Mouse (Mus musculus) embryonic facial prominence, embryonic 15.5 days (tissue): ENCODE results near the gene Synpo2. TPM values are rescaled to one million over a fixed set of nuclear protein-coding genes. Genes with fewer than 3 reads are reported as not detected.

Experiments used
- ATAC-seq: fragments of 200-750 bp; cut with Nextera tagmentation; 2 replicates; pipeline ENCODE4 v1.8.0; 2017; ENCODE audit warnings: low read depth, moderate TSS enrichment; ENCODE audit not compliant: insufficient number of reproducible peaks, low FRiP score, low TSS enrichment
- H3K27ac ChIP-seq: fragments of 300-500 bp; sonication (generic); replicated peaks from 2 replicates; pipeline ENCODE4 v1.5.1; 2015; ENCODE audit warnings: mild to moderate bottlenecking, inconsistent platforms
- H3K27me3 ChIP-seq: fragments of 300-500 bp; sonication (generic); 2 replicates; pipeline ENCODE4 v1.6.1; 2015; ENCODE audit warnings: inconsistent platforms
- H3K36me3 ChIP-seq: fragments of 300-500 bp; sonication (generic); 2 replicates; pipeline ENCODE4 v1.6.1; 2015; ENCODE audit warnings: mild to moderate bottlenecking, inconsistent platforms
- H3K4me1 ChIP-seq: fragments of 300-500 bp; sonication (generic); 2 replicates; pipeline ENCODE4 v1.6.1; 2015; ENCODE audit warnings: inconsistent platforms
- H3K4me2 ChIP-seq: fragments of 300-500 bp; sonication (generic); replicated peaks from 2 replicates; pipeline ENCODE4 v1.6.1; 2015; ENCODE audit warnings: mild to moderate bottlenecking, inconsistent platforms
- H3K4me3 ChIP-seq: fragments of 300-500 bp; sonication (generic); replicated peaks from 2 replicates; pipeline ENCODE4 v1.5.1; 2015; ENCODE audit warnings: mild to moderate bottlenecking, inconsistent platforms
- H3K9ac ChIP-seq: fragments of 300-500 bp; sonication (generic); 2 replicates; pipeline ENCODE4 v1.6.1; 2015; ENCODE audit warnings: inconsistent platforms
- H3K9me3 ChIP-seq: fragments of 300-500 bp; sonication (generic); replicated peaks from 2 replicates; pipeline ENCODE4 v1.6.1; 2016; ENCODE audit warnings: inconsistent platforms
- WGBS: fragments of 180-500 bp; shearing (Covaris S2); methylation state at CpG from one replicate; pipeline ENCODE4 v1.1.7; 2015; 5-methylcytosine and 5-hydroxymethylcytosine counted together
- polyA plus RNA-seq: library from polyadenylated mRNA; unstranded; fragments of >200 nt; fragmentation: Nextera tagmentation; extraction: Ambion mirVana; gene quantifications from 2 replicates; pipeline ENCODE4 v1.2.1, GENCODE M21; 2015

The Synpo2 gene
- polyA plus RNA-seq, 1 experiment from 2014 or later, result 6.9 TPM

DNA sequence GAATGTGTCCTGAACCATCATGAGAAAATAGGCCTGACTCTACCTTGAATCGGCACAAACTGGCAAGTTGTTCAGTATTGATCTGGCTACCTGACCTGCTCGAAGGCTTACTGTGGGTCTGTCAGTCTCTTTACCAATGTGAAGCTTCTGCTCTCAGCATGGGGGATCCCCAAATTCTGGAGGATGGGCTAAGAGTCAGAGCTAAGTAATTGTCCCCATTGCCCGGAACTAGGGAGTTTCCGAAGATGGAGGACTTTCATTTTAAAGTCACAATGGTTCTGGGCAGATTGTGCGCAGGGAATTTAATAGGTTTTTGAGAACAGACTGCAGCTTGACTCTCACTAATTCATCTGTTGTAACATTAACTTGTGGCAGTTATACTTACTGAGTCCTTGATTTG lies 56.9 kb downstream of the Synpo2 start:
- no peak for ATAC-seq
- Histone ChIP-seq H3K4me1 (peaks cover 27% of the 10 kb centered on the region), H3K27ac (no peak overlapping the region), H3K4me3 (no peak overlapping the region), H3K27me3 (no peaks in the 10 kb centered on the region), H3K9ac (no peak overlapping the region), H3K9me3 (no peaks in the 10 kb centered on the region), H3K36me3 (no peaks in the 10 kb centered on the region), H3K4me2 (no peak overlapping the region)
- WGBS, result 63% methylated on average over 5 of the region's 5 CpGs

DNA sequence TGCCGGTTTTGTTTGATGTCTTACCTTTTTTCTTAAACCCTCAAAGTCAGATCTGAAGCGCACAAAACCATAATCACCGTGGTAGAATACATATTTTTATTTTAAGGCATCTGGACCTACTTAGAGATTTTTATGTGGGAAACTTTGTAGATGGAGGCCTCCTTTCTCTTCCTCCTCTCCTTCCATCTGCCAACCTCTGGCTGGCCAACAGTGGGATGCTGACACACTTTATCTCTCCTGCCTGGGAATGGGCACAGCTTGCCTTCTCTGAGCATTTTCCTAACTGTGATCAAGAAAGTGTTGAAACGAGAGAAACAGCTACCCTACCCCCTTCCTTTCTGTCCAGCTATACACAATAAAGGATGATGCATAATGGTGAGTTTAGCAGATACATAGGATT lies 57.5 kb downstream of the Synpo2 start:
- no peaks in the 10 kb centered on the region for H3K27me3 ChIP-seq
- 36% methylated on average over 4 of the region's 4 CpGs for WGBS
- ATAC-seq, result no peak

DNA sequence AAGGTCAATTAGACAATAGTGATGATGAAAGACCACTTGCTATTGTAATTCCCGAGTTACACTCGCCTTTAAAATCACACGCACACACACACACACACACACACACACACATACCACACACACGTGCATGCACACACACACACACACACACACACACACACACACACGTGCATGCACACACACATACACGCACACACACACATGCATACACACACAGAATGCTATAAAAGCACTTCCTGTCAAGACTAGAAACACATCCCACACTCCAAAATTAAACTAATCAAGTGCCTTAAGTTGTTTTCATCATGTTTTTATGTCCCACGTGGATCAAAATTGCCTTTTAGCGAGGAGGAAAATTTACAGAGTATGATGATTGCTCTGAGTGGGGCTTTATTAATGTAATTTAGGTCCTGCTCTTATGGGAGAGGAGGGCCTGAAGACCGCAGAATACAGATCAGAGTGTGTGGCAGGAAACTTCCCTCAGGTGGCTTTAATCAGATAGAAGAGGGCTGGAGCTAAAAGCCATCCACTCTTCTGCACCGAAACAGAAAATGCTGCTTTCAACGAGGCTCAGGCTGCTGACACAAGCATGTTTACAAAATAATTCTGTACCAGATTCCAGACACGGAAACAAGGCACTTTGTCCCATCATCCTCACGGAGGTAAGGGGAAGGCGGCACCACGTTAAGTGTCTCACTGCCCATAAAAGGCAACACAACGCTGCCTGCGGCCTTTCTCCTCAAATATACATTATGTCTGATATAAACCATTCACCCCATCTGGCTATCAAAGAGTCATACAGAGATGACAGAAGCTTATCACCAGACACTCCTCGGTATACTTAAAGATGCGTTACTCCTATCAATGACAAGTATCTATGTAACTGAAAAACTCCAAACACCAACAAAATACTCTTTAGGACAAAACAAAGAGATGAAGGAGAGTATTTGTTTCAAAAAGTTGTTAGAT lies 59.3 kb downstream of the Synpo2 start:
- no peak for ATAC-seq
- WGBS, result 39% methylated on average over 19 of the region's 19 CpGs
- Histone ChIP-seq H3K4me3 (no peak overlapping the region), H3K4me2 (no peak overlapping the region), H3K27ac (peak overlapping the region; percentile 40), H3K36me3 (no peaks in the 10 kb centered on the region), H3K27me3 (no peaks in the 10 kb centered on the region), H3K9me3 (no peaks in the 10 kb centered on the region), H3K9ac (no peak overlapping the region), H3K4me1 (peaks cover 30% of the 10 kb centered on the region)

More for the DNA sequence above, 57.5 kb downstream of the Synpo2 start:
- Histone ChIP-seq H3K4me1 (peaks cover 30% of the 10 kb centered on the region), H3K4me3 (no peak overlapping the region), H3K9me3 (no peaks in the 10 kb centered on the region), H3K27ac (peak overlapping the region; percentile 45; the same call in 1 of the 2 replicates), H3K4me2 (no peak overlapping the region), H3K36me3 (no peaks in the 10 kb centered on the region), H3K9ac (no peak overlapping the region)

DNA sequence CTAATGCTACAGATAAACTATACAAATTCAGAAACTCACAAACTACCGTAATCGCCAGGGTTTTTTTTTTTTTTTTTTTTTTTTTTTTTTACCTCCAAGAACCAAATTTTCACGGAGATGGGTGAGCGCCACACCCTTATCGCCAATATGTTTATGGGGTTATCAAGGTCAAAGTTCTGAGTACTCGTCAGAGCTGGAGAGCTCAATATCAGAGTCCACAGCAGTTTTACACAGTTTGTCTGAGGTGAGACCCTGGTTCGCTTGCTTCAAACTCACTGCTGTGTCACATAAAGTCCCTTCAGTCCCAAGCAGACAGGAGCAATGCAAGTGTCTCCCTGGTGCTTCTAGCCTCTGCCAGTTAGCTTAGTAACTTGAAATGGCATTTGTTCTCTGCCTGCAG lies 60.8 kb downstream of the Synpo2 start:
- no peak overlapping the region for H3K4me3 ChIP-seq
- no peak overlapping the region for H3K27ac ChIP-seq
- H3K27me3 ChIP-seq, result no peaks in the 10 kb centered on the region
- no peak for ATAC-seq
- H3K4me1 ChIP-seq, result peaks cover 30% of the 10 kb centered on the region
- no peak overlapping the region for H3K9ac ChIP-seq
- H3K9me3 ChIP-seq, result no peaks in the 10 kb centered on the region
- H3K36me3 ChIP-seq, result no peaks in the 10 kb centered on the region
- H3K4me2 ChIP-seq, result no peak overlapping the region
- 91% methylated on average over 7 of the region's 7 CpGs for WGBS

DNA sequence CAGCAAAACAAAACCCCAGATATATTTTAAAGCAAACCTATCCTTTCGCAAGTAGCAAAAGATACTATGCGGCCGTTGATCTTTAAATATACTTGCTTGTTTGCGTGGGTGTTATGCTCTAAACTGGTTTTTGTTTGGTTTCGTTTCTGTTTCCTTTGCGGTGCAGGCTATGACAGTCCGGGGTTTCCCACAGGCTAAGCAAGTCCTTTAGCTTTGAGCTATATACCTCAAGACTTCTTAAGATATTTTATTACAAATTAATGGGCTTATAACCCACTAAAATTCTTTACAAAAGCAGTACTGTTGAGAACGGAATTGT lies 61.6 kb downstream of the Synpo2 start:
- no peak for ATAC-seq
- H3K4me1 ChIP-seq, result peaks cover 28% of the 10 kb centered on the region
- H3K9me3 ChIP-seq, result no peaks in the 10 kb centered on the region
- peak overlapping the region; percentile 60; the same call in 1 of the 2 replicates for H3K27ac ChIP-seq
- H3K36me3 ChIP-seq, result no peaks in the 10 kb centered on the region
- H3K27me3 ChIP-seq, result no peaks in the 10 kb centered on the region
- H3K4me2 ChIP-seq, result peak overlapping the region; percentile 2; the same call in 1 of the 2 replicates
- H3K9ac ChIP-seq, result no peak overlapping the region
- WGBS, result 56% methylated on average over 8 of the region's 8 CpGs
- H3K4me3 ChIP-seq, result no peak overlapping the region

DNA sequence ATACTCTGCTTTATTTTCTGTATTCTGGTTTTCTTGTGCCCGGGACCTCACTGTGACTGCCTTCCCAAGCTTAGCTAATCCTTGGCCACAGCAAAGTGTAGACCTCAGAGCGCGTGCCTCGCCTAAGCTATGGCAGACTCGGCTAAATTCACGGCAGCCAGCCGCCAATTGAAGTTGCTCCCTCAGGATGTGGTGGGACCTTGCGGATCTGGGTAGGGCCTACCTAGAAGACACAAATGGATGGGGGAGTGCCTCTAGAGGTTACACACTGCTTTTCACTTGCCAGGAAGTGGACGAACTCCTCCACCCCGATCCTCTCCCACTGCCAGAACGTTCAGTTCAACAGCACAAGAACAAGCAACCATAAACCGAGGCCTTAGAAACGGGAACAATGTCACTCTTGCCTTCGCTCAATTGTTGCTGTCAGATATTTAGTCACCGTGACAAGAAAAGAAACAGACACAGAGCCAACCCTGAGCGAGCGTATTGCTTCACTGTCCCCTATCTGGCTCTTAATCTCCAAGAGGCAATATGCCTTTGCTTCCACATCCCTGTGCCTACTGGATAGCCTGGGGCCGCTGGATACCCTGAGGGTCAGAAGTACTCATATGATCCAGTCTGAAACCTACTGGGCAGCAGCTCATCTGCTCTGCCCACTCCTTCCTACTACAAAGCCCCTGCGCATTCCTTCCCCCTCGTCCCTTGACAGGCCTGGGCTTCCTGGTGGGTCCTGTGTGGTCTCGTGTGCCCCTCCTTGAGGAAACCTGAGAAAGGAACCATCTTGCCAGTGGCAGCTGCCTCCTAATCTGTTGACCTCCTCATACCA lies 62.2 kb downstream of the Synpo2 start:
- no peaks in the 10 kb centered on the region for H3K27me3 ChIP-seq
- no peak overlapping the region for H3K4me3 ChIP-seq
- H3K27ac ChIP-seq, result peak overlapping the region; percentile 60
- H3K4me2 ChIP-seq, result peak overlapping the region; percentile 2; the same call in 1 of the 2 replicates
- 69% methylated on average over 21 of the region's 21 CpGs for WGBS
- no peak overlapping the region for H3K9ac ChIP-seq
- no peaks in the 10 kb centered on the region for H3K36me3 ChIP-seq
- H3K4me1 ChIP-seq, result peaks cover 28% of the 10 kb centered on the region
- H3K9me3 ChIP-seq, result no peaks in the 10 kb centered on the region
- no peak for ATAC-seq

DNA sequence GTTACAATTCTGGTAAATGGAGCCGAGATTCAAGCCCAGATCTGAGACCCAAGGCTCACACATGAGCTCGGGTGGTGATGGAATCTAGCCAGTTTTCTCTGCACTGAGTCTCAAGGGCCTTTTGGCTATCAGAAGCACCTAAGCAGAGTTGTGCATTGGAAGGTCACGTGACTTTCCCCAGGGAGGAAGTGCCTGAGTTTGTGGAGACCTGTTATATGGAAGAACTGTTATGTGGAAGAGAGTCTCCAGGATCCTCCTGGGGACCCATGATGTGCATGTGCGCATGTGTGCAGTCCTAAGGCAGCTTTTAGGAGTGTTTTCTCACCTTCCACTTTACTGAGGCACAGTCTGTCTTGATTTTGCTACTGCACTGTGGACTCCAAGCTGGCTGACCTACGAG lies 63.8 kb downstream of the Synpo2 start:
- no peaks in the 10 kb centered on the region for H3K36me3 ChIP-seq
- ATAC-seq, result no peak
- no peak overlapping the region for H3K9ac ChIP-seq
- 80% methylated on average over 5 of the region's 5 CpGs for WGBS
- no peaks in the 10 kb centered on the region for H3K9me3 ChIP-seq
- no peak overlapping the region for H3K4me3 ChIP-seq
- no peak overlapping the region for H3K27ac ChIP-seq
- H3K27me3 ChIP-seq, result no peaks in the 10 kb centered on the region
- no peak overlapping the region for H3K4me2 ChIP-seq
- peaks cover 24% of the 10 kb centered on the region; the same call in 1 of the 2 replicates for H3K4me1 ChIP-seq

DNA sequence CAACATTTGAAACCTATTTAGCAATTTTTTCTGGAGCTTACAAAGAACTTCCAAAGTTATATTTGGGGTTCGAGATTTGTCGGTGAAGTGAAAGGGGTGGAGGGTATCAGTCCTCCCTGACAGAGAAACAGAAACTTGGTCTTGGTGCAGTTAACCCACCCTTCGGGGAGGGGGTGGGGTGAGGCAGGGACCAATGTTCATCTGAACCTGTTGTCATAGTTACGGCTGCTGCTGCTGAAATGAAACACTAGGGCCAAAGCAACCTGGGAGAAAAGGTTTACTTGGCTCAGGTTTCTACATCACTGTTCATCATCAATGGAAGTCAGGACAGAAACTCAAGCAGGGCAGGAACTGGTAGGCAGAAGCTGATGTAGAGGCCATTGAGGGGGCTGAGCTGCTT lies 66.6 kb downstream of the Synpo2 start:
- no peaks in the 10 kb centered on the region for H3K36me3 ChIP-seq
- no peak overlapping the region for H3K4me3 ChIP-seq
- no peak overlapping the region for H3K9ac ChIP-seq
- H3K9me3 ChIP-seq, result no peaks in the 10 kb centered on the region
- no peak overlapping the region for H3K4me2 ChIP-seq
- ATAC-seq, result no peak
- peaks cover 24% of the 10 kb centered on the region for H3K4me1 ChIP-seq
- WGBS, result 31% methylated on average over 4 of the region's 4 CpGs
- H3K27me3 ChIP-seq, result no peaks in the 10 kb centered on the region
- H3K27ac ChIP-seq, result peak overlapping the region; percentile 7; the same call in 1 of the 2 replicates

DNA sequence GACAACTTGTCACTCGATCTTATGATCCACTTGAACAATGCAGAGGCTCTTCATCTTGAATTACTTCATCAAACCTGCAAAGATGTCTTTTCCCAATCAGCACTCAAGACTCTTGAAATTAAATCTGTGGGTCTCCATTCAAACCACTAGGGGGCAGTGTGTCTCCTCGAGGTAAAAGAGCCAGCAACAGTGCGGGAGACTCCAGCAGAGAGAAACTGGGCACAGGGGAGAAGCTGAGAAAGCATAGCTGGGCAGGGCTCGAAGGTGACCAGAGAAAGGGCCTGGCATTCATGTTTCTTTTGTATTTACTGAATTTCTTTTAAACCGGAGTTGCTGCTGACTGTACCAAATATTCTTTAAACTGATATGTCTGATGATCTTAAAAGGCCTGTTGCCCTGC lies 67.1 kb downstream of the Synpo2 start:
- Histone ChIP-seq H3K9me3 (no peaks in the 10 kb centered on the region), H3K27me3 (no peaks in the 10 kb centered on the region), H3K4me2 (no peak overlapping the region), H3K27ac (no peak overlapping the region), H3K4me1 (peaks cover 19% of the 10 kb centered on the region), H3K4me3 (no peak overlapping the region), H3K9ac (no peak overlapping the region), H3K36me3 (no peaks in the 10 kb centered on the region)
- ATAC-seq, result 0 out of 2 replicates have a peak, but pooled peaks have one; percentile 44
- WGBS, result 5% methylated on average over 5 of the region's 5 CpGs

DNA sequence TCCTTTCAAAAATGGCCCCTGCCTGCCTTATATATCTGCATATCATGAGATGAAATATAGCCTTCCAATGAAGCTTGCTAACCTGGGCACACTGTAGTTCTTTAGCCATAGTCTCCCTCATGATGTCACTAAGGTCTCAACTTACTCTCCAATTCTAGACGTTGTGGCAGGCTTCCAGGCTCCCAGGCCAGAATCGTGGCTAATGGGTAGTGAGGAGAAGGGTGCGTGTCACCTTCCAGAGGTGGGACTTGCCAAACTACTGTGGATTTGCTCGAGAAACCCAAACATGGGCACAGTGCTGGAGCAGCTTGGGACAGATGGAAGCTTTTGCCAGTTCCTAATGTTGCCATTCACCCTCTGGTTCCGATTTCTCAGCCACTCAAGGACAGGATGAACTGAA lies 69.5 kb downstream of the Synpo2 start:
- 57% methylated on average over 5 of the region's 5 CpGs for WGBS
- no peak for ATAC-seq
- Histone ChIP-seq H3K9me3 (no peaks in the 10 kb centered on the region), H3K27me3 (no peaks in the 10 kb centered on the region), H3K27ac (no peak overlapping the region), H3K4me1 (peaks cover 23% of the 10 kb centered on the region), H3K4me3 (no peak overlapping the region), H3K4me2 (no peak overlapping the region), H3K9ac (no peak overlapping the region), H3K36me3 (no peaks in the 10 kb centered on the region)

DNA sequence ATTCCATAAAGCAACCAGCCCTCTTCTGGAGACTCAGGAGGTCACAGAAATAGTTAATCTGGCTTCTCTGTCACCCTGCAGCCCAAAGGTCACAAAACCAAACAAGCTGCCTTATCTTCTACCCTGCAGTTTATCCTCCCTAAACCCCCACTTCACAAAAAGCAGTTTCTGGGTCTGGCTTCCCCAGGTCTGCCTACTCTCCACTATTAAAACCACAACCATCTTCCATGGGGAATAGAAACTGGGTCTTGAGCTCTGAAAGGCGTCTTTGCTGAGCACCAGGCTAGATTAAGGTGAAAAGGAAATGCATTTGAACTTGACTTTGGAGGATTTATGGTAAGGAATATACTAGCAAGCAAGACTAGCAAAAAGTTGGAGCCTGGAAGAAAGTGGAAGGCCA lies 71.8 kb downstream of the Synpo2 start:
- no peaks in the 10 kb centered on the region for H3K27me3 ChIP-seq
- no peaks in the 10 kb centered on the region for H3K9me3 ChIP-seq
- no peak overlapping the region for H3K4me2 ChIP-seq
- no peak overlapping the region for H3K9ac ChIP-seq
- H3K27ac ChIP-seq, result no peak overlapping the region
- 62% methylated on average over 1 of the region's 1 CpGs for WGBS
- no peak for ATAC-seq
- H3K36me3 ChIP-seq, result no peaks in the 10 kb centered on the region
- peaks cover 18% of the 10 kb centered on the region for H3K4me1 ChIP-seq
- H3K4me3 ChIP-seq, result no peak overlapping the region
